Mouse (Mus musculus): ENCODE data around the gene Gls. TPM values are rescaled to one million over a fixed set of nuclear protein-coding genes. Genes with fewer than 3 reads are reported as not detected.

Gls gene
- polyA plus RNA-seq, 1 experiment from 2014 or later: 33.9 TPM

DNA sequence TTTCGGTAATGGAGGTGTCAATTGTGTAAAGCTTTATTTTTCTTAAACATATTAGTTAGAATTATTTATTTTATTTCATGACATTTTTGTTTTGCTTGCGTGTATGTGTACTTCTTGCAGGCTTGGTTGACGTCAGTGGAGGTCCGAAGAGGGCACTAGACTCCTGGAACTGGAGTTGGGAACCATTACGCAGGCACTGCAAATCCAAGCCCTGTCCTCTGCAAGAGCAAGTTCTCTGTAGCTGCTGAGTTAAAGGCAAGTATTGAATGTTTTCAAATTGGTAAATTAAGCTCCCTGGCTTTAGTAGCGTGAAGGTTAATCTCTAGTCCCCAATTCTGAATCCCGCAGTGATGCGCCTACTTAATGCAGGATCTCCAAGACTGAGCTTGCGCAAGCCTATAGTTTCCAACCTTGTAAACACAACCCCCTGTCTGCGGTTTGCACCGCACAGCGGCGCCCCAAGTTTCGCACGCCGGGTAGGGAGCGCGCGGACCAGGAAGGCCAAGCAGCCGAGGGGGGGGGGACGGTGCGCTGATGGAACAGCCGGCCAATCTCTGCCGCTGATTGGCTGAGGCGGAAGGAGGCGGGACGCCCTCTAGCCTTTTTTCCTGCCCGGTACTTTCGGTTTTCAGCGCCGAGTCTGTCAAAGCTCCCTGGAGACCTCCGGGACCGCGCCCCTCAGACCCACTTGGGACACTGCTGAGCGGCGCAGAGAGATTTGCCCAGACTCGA lies 114.0 kb downstream of the Gls start, which contains the start of gene Stat1:
TSS of gene Stat1 (plus strand) at position 581 of the 732 bp plus-strand sequence.
- WGBS: 2% methylated on average over 37 of the region's 37 CpGs
- H3K4me2 ChIP-seq (replicated peaks; ENCODE audit: low read depth): peak within 1 kb of the TSS; percentile 81
- H3K36me3 ChIP-seq (ENCODE audit: control insufficient read depth, insufficient read depth): peaks cover 15% of the 10 kb centered on the region
- peak within 1 kb of the TSS; percentile 95 for H3K27ac ChIP-seq (ENCODE audit: low read depth, low read length)
- peak; percentile 94 for ATAC-seq
- H3K4me1 ChIP-seq (replicated peaks; ENCODE audit: control insufficient read depth, insufficient read depth, low read length): 0 out of 2 replicates have a peak, but pooled peaks cover 4% of the 10 kb centered on the region
- H3K27me3 ChIP-seq (replicated peaks; ENCODE audit: control insufficient read depth, insufficient read depth, low read length): no peaks in the 10 kb centered on the region
- peak within 1 kb of the TSS; percentile 99 for H3K4me3 ChIP-seq (ENCODE audit: low read depth, low read length)
- H3K9ac ChIP-seq (ENCODE audit: low read depth, low read length): peak within 1 kb of the TSS; percentile 79
- TF ChIP-seq CTCF (IDR thresholded peaks at IDR 0.05; ENCODE audit: low read depth): peak; percentile 58
- H3K9me3 ChIP-seq (ENCODE audit: control insufficient read depth): no peaks in the 10 kb centered on the region

DNA sequence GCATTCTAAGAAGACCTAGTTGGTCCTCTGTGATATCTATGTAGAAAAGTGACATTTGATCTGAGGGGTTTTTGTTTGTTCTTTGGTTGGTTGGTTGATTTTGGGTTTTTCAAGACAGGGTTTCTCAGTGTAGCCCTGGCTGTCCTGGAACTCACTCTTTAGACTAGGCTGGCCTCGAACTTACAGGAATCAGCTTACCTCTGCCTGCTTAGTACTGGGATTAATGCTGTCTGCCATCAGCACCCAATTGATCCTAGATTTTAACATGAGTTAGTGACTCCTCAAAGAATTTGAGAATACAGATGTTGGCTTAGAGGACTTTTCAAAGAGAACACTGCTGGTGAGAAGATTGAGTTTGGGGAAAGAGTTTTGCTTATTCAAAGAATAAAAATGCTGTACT lies 115.3 kb downstream of the Gls start:
- H3K9me3 ChIP-seq (ENCODE audit: control insufficient read depth): no peaks in the 10 kb centered on the region
- no peak for TF ChIP-seq CTCF (IDR thresholded peaks at IDR 0.05; ENCODE audit: low read depth)
- no peaks in the 10 kb centered on the region for H3K27me3 ChIP-seq (replicated peaks; ENCODE audit: control insufficient read depth, insufficient read depth, low read length)
- 80% methylated on average over 1 of the region's 1 CpGs for WGBS
- H3K4me2 ChIP-seq (replicated peaks; ENCODE audit: low read depth): no peak overlapping the region
- no peak overlapping the region for H3K27ac ChIP-seq (ENCODE audit: low read depth, low read length)
- no peak for ATAC-seq
- no peak overlapping the region for H3K9ac ChIP-seq (ENCODE audit: low read depth, low read length)
- 0 out of 2 replicates have a peak, but pooled peaks cover 5% of the 10 kb centered on the region for H3K36me3 ChIP-seq (ENCODE audit: control insufficient read depth, insufficient read depth)
- H3K4me1 ChIP-seq (replicated peaks; ENCODE audit: control insufficient read depth, insufficient read depth, low read length): 0 out of 2 replicates have a peak, but pooled peaks cover 4% of the 10 kb centered on the region
- no peak overlapping the region for H3K4me3 ChIP-seq (ENCODE audit: low read depth, low read length)

DNA sequence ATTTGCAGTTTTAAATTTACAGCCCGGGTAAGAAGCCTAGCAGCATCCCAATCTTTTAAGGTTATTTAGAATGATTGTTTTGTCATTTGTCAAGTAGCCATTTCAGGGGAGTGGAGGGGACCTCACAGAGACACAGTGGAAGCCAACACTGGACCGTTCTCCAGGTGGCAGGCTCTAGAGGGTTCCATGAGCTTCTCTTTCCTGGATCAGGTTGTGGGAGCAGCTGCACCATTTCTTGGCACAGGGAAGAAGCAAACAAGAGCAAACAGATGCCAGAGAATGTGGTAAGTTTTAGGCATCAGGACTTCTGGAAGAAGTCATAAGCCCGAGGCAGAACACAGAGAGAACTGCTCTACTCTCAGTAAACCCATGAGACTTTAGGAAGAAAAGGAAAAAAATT lies 116.6 kb downstream of the Gls start:
- Histone ChIP-seq H3K4me2 (replicated peaks; ENCODE audit: low read depth) (no peak overlapping the region), H3K36me3 (ENCODE audit: control insufficient read depth, insufficient read depth) (no peaks in the 10 kb centered on the region), H3K4me3 (ENCODE audit: low read depth, low read length) (no peak overlapping the region), H3K27ac (ENCODE audit: low read depth, low read length) (no peak overlapping the region), H3K27me3 (replicated peaks; ENCODE audit: control insufficient read depth, insufficient read depth, low read length) (no peaks in the 10 kb centered on the region), H3K4me1 (replicated peaks; ENCODE audit: control insufficient read depth, insufficient read depth, low read length) (0 out of 2 replicates have a peak, but pooled peaks cover 4% of the 10 kb centered on the region), H3K9ac (ENCODE audit: low read depth, low read length) (no peak overlapping the region), H3K9me3 (ENCODE audit: control insufficient read depth) (no peaks in the 10 kb centered on the region)
- 69% methylated on average over 3 of the region's 3 CpGs for WGBS
- no peak for TF ChIP-seq CTCF (IDR thresholded peaks at IDR 0.05; ENCODE audit: low read depth)
- no peak for ATAC-seq

DNA sequence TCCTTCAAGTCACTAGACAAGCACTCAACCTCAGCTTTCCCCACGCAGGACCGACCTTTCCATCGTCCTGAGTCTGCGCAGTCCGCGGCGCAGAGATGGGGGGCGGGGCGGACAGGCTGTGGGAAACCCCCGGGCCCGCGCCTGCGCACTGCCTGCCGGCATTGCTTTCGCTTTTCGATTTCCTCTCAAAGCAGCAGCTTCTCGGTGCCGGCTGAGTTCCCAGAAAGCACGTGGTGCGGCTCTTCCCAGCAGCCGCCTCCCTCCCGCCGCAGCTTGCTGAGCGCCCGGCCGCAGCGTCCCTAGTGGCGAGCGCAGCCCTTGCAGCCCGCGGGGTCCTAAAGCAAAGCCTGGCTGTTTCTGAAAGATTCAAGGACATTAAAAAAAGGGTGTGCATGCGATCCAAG lies 119.4 kb downstream of the Gls start:
- Histone ChIP-seq H3K4me3 (ENCODE audit: low read depth, low read length) (peak overlapping the region; percentile 26), H3K27ac (ENCODE audit: low read depth, low read length) (peak overlapping the region; percentile 4; the same call in 1 of the 2 replicates), H3K9ac (ENCODE audit: low read depth, low read length) (no peak overlapping the region), H3K27me3 (replicated peaks; ENCODE audit: control insufficient read depth, insufficient read depth, low read length) (no peaks in the 10 kb centered on the region), H3K4me1 (replicated peaks; ENCODE audit: control insufficient read depth, insufficient read depth, low read length) (no peaks in the 10 kb centered on the region), H3K4me2 (replicated peaks; ENCODE audit: low read depth) (peak overlapping the region; percentile 55), H3K9me3 (ENCODE audit: control insufficient read depth) (no peaks in the 10 kb centered on the region), H3K36me3 (ENCODE audit: control insufficient read depth, insufficient read depth) (no peaks in the 10 kb centered on the region)
- WGBS: under 1% methylated on average over 32 of the region's 32 CpGs
- peak; percentile 99 for TF ChIP-seq CTCF (IDR thresholded peaks at IDR 0.05; ENCODE audit: low read depth)
- peak; percentile 96 for ATAC-seq

Other genes starting within 250 kb of the Gls start
- gene Stat4, start 246.1 kb downstream of the Gls start, polyA plus RNA-seq (2015; fragmentation: Nextera tagmentation; extraction: Ambion mirVana): 0.38 and 0.77 TPM in 2 replicates
- 62.6 and 67.2 TPM in 2 replicates for gene Stat1, start 113.8 kb downstream of the Gls start, polyA plus RNA-seq (2015; fragmentation: Nextera tagmentation; extraction: Ambion mirVana)